Mouse (Mus musculus): ENCODE results near the gene Lmx1a.
A peak's percentile ranks its signal among the peaks of the same experiment; 100 is the strongest.

Gene Lmx1a

DNA sequence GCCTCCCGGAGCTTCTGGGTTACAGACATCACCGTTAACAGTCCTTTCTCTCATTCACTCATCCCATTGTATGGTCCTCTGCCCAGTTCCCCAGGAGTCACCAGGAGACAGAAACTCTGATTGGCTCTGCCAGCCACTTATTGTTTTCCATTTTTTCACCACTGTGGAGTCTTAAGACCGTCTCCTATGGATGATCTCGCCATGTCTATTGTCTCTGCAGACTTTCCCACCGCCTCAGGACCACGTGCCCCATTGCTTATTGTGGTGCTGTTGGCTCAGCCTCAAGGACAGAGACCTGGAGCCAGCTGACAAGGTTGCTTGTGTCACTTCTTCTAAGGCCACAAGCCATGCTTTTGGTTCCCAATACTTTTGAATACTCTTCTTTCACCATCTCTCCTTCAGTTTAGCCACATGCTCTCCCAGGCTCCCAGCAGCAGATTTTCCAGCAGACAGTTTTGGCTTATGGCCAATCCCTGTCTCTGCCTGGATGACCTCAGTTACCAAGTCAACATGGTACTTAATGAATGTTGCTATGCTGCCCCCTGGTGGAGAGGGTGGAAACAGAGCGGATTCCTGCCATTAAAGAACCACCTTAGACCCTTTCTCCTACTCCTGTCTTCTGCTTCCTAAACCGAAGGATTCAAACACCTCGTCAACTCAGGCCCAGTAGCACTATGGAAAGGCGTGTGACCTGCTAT lies 92.9 kb downstream of the Lmx1a start:
- no peak for ATAC-seq (ENCODE audit: low TSS enrichment)

DNA sequence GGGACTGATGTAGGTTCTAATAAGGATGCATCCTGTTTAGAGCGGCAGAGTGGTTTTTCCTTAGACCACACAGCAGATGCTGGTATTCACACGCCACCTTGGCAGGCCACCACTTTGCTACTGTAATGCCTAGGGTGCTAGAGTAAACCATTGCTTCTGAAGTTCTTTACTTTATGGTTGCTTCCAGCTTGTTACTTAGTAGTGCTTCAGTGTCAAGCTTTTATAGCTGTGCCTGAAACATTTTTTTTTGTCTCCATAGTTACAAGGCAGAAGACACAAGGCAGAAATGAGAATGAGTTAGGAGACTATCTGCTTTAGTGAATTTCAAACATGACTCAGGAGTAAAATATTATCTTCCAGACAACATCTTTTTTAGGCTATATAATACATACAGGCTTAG lies 95.0 kb downstream of the Lmx1a start:
- peak; percentile 64 for ATAC-seq (ENCODE audit: low TSS enrichment)

DNA sequence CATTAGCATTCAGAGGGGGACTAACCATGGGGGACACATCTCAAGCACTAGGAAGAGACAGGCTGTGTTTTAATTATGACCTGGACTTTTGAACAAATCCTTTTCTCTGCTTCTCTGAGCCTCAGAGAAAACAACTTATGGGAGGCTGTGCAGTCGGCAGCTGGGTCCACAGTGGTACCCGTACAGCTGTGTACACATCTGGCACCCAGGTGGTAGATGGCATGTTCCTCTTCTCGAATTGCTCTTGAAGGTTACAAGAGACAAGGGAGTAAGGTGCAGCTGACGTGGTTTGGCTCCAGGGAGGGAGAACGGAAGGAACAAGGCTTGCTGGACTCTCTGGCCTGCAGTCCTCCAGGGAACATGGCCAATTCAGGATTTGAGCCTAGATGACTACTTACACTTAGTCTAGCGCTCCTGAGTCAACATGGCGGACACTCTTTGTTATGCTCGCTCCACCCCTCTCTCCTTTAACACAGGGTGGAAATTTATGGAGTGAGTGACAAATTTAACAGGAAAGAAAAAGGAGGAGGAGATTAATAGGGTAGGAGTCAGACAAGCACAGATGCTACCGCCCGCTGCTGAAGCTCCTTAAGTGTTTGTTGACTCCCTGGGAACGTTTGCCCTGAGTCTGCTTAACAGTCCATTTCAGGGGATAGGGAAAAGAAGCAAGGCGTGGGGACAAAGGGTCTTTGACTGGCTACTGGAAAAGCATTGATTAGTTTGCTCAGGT lies 99.8 kb downstream of the Lmx1a start:
- no peak for ATAC-seq (ENCODE audit: low TSS enrichment)

DNA sequence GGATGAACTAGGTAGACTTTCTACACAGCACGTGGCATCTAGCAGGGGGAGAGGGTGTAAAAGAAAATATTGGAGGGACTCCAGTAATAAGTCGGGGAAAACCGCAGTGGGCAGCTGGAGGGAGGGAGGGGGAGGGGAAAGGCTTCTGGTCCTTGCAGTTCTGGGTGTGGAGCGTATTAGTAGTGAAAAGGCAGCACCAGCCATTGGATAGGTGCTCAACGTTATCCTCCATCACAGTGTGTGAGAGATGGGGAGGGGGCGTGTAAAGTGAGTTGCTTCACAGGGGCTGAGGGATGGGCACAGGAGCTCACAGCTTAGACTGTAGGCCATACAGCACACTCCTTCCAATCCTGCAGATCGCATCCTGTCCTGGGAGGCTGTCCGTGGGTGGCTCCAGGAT lies 100.4 kb downstream of the Lmx1a start:
- ATAC-seq (ENCODE audit: low TSS enrichment) = no peak

DNA sequence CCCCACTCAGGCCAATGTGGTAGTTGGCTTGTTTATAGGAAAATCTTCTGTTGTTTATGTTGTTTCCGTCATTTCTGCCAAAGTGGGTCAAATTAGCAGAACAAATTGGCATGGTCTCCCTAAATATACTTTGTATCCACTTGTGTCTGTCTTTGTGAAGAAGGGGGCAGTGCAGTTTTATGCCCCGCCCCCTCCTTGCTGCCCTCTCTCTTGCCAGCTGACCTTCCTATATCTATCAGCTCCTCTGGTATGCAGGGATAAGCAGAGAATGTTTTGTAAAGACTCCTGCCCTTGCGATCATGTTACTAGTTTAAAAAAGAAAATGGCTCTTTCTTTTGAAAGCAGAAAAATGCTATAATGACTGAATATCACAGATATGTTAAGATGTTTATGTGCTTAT lies 101.7 kb downstream of the Lmx1a start:
- ATAC-seq (ENCODE audit: low TSS enrichment) = no peak

DNA sequence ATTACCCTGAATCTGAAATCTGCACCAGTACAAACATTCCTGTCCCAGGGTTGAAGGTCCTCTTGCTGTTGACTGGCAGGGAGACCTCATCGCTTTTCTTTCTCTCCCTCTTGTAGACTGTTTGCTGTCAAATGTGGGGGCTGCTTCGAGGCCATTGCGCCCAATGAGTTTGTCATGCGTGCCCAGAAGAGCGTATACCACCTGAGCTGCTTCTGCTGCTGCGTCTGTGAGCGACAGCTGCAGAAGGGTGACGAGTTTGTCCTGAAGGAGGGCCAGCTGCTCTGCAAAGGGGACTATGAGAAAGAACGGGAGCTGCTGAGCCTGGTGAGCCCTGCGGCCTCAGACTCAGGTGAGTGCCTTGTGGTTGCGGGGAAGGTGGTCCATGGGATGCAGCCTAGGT lies 102.2 kb downstream of the Lmx1a start:
- no peak for ATAC-seq (ENCODE audit: low TSS enrichment)

DNA sequence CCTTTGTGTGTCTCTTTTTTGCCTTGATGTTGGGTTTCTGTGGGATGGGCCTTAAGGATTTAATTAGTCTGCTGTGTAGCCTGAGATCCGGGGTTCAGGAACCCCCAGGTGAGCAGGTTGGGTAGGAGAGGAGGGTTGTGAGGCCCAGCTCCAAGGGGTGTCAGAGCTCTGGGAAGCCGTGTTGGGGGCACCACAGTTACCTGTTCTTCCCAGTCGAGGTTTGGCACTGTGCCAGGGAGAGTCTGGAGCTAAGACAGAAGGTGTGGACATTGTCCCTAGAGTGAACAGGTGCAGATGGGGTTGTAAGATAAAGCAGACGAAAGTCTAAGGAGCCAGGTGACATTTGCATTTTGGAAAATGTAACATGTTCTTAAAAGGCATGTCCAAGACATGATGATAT lies 112.9 kb downstream of the Lmx1a start:
- ATAC-seq (ENCODE audit: low TSS enrichment) = no peak

DNA sequence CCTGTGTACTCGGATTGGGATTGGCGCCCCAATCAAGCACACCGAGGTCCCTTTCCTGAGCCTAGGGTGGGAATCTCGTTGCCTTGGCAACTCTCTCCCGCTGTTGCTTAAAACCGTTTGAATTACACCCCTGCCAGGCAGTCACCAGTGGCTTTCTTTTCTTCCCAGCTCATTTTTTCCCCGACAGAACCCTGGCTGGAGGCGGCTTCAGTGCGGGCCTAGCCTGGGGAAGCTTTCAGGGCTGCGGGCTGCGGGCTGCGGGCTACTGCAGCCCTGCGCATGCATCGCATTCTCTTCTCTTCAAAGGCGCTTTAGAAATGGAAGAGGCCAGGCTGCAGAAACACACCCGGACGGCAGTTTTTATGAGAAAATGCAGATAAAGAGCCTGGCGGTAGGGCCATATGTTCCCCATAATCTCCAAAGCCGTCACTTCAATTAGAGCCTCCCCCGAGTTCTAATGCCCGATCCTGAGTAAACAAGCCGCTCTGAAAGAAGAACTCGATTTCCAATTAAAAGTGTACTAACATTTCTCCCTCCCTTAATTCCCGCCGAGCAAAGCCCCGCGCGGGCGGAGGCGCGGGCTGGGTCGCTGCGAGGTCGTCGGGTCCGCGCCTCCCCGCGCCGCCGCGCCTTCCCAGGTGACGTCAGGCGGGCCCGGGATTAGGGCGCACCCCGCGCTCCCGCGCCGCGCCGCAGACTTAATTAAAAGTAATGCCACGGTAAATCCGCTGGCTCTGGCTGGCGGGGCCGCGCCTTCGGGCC lies 113.7 kb downstream of the Lmx1a start:
- peak; percentile 77 for ATAC-seq (ENCODE audit: low TSS enrichment)

DNA sequence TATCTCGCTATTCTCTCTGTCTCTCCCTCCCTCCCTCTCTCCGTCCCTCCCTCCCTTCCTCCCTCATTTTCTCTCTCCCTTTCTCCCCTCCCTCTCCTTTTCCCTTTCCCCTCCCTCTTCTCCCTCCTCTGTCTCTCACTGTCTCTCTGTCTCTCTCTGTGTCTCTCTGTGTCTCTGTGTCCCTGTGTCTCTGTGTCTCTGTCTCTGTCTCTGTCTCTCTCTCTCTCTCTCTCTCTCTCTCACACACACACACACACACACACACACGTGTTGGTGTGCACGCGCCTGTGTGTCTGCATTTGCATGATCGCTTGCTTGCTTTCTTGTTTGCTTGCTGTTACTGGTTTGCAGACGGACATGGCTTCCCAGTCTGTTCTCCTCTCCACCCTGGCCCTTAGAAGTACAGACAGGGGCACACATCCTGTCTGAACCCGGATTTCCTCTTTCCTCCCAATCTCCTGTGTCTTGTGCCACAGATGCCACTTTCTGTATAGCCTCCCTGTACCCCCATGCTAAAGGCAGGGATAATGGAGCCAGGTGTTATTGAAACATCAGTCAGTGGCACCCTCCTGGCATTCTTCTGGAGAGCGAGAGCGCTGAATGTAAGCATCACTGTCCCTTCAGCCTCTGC lies 114.4 kb downstream of the Lmx1a start:
- no peak for ATAC-seq (ENCODE audit: low TSS enrichment)

DNA sequence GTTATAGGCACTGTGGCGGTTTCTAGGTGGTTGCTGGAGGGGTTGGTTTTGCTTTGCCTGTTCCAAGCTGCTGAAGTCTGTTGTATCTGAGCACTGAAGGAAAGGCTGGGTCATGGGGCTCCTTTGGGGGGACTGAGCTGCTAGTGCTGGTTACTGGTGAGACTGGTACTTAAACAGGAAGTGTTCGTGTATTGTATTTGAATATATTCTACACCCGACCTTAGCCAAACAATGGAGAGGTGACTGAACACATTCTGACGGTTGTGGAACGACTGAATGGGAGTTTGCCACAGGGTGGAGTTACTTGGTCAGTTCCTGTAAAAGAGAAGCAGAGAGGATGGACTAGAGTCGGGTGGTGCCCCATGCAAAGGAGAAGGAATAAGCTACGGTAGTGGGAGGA lies 115.8 kb downstream of the Lmx1a start:
- no peak for ATAC-seq (ENCODE audit: low TSS enrichment)

DNA sequence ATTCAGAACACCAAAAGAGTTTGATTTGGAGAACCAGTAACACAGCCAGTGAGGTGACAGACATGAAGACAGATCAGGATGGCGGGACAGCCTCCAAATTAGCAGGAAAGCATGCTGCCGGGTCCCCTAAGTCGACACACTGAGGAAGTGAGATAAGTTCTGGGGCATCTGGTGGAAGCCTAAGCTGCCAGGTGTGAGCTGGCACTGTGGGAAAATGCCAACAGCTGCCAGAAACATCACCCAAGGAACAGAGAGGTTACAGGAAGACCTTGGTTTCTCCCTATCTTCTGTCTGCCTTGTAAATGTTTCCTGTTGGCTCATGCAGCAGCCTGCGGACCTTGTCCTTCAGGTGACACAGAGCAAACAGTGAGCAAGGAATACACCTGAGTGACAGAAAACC lies 122.1 kb downstream of the Lmx1a start:
- no peak for ATAC-seq (ENCODE audit: low TSS enrichment)

DNA sequence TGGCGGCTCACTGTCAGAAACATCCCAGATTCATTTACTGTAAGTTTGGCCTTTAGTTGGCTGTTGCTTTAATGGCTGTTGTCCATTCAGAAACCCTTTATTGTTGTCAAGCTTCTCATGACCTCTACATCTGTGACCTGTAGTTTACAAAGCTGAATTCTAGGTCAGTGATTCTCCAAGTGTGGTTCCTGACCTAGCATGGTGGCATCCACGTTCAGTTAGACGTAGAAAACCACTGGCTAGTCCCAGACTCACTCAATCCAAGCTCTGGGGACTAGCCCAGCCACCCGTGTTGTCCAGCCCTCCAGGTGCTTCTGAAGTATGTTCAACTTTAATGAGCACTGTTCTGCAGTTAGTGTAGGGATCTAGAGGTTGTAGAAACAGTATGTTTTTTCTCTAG lies 126.1 kb downstream of the Lmx1a start:
- no peak for ATAC-seq (ENCODE audit: low TSS enrichment)

DNA sequence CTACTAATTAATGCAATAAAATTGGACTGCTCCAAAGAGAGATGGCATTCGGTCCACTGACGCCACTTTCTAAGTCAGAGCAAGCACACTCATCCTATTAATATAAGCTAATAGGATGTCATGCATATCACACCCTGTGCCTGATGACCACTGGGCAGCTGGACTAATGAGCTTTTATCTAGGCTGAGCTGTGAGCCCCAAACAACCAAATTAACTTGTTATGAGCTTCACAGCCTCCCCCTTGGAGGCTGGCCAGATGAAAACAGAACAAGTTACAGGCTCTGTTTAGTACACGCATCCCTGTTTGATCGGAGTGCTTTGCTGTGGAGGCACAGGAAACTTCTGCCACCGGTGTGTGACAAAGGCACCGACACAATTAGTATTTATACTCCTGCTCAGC lies 128.0 kb downstream of the Lmx1a start:
- no peak for ATAC-seq (ENCODE audit: low TSS enrichment)

DNA sequence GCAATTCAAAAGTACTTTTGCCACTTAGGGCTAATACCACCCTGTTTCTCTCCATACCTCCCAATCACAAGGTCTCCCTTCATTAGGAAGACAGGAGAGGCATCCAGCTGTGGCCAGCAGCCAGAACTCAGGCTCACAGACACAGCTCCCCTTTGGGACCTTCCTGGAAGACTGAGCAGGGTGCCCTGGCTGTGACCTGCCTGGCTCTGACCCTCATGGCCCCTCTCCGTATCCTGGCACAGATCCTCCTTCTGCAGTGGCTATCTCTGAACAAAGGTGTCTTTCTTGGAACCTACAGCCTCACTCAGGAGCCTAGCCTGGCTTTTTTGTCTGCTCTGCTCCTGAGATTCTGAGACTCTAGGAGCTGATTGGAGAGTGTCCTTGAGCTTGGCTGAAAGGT lies 128.6 kb downstream of the Lmx1a start:
- no peak for ATAC-seq (ENCODE audit: low TSS enrichment)

DNA sequence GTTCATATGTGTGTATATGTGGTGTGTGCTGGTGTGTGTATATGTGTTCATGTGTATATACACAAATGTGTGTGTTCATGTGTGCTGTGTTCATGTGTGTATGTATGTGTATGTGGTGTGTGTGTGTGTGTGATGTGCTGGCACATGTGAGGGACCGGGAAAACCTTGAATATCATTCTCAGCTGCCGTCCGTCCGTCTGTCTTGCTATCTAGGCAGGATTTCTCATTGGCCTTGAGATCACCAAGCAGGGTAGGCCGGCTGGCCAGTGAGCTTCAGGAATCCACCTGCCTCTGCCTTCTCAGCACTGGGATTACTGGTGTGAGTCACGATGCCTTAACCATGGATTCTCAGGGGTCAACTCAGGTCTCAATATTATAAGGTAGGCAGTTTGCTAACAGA lies 131.0 kb downstream of the Lmx1a start:
- no peak for ATAC-seq (ENCODE audit: low TSS enrichment)

DNA sequence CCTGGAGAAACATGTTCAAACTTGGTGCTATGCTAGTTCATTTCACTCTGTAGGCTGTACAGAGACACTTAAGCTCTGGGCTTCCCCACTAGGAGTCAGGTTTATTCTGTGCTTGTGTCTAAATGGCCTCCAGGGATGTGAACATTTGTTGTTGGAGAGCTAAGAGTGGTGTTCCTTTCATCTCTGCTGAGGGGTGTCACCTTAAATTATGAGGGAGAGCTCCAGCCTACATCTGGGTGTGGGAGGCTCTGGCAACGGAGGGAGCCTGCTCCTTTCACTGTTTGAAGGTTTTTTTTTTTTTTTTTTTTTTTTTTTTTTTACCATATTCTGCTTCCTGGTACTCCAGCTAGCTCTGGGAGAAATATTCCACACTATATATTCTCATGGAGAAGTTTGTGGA lies 132.1 kb downstream of the Lmx1a start:
- peak; percentile 57; the same call in 1 of the 2 replicates for ATAC-seq (ENCODE audit: low TSS enrichment)

DNA sequence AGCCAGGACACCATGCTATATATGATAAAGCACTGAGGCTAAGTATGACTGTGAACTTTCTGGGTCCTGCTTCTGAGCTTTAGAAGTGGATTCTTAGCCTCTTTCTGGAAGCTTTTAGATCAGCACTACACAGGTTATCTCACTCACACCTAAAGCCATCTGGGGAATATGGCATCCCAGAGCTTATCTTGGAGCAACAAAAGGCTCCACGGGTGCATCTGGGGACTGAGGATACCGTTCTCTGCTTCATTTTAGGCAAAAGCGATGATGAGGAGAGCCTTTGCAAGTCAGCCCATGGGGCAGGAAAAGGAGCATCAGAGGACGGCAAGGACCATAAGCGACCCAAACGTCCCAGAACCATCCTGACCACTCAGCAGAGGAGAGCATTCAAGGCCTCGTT lies 141.3 kb downstream of the Lmx1a start:
- ATAC-seq (ENCODE audit: low TSS enrichment) = no peak

DNA sequence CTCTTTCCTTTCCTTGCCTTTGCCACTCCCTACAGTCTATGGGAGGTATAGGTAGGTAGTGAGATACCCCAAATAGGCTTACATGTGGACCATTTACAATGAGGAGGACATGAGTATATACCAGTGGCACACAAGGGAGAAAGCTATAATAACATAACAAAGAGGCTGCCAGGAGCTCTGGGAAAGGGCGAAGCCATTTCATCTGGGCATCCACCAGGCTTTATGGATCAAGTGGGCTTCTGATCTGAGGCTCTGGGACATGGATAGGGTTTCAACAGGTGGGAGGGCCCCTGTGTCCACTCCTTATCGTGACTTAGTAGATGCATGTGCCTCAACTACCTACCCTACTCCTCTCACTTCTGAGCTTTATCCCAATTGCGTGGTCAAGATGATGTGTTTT lies 142.6 kb downstream of the Lmx1a start:
- ATAC-seq (ENCODE audit: low TSS enrichment) = no peak

DNA sequence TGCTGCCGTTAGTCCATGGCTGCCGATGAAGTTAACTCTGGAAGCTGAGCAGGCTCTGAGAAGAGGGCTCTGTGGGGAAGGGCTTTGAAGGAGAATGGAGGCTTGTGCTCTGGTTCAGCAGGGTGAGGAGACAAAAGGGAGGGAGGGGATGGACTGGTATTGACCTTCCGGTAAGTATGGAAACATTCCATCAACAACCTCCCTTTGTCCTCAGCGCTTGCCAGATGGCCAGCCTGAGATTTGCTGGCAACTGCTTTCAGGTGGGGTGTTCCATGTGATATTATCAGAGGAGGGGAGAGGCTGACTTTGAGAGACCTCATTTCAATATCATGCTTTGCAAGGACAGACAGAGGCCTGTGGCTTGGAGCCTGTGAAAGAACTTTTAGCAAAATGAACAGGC lies 165.8 kb downstream of the Lmx1a start:
- no peak for ATAC-seq (ENCODE audit: low TSS enrichment)

DNA sequence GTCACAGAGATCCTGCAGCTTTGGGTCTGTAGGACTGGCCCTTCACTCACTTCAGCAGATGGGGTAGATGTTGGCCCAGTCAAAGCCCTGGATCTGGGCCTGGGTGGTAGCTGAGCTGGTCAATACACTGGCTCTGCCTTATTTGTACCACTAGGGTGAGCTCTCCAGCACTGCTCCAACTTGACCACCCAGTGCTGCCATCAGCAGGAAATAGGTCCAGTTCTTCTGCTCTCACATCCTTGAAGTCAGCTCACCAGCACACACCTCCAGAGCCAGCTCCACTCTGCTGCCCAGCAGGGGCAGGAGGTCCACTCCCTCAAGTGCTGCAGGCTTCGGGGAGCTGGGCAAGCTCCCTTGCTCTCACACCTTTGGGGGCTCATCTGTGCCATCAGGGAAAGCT lies 183.0 kb downstream of the Lmx1a start:
- ATAC-seq (ENCODE audit: low TSS enrichment) = no peak

DNA sequence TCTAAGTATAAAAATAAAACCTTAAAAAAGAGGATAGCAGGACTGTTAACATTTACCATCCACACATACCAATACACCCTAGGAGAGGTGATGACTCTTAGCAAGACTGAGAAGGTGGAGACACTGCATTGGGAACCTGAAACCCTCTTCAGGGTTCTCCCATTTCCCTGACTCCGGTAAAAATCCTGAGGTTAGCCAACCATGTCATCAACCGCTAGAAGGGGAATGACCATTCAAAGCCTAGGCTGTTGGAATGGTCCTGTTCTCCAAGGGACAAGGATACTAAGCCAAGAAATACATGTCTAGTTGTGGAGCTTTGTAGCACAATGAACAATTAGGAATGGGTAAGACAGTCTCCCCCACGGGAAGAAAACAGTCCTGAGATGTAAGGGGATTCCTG lies 185.1 kb downstream of the Lmx1a start:
- no peak for ATAC-seq (ENCODE audit: low TSS enrichment)

DNA sequence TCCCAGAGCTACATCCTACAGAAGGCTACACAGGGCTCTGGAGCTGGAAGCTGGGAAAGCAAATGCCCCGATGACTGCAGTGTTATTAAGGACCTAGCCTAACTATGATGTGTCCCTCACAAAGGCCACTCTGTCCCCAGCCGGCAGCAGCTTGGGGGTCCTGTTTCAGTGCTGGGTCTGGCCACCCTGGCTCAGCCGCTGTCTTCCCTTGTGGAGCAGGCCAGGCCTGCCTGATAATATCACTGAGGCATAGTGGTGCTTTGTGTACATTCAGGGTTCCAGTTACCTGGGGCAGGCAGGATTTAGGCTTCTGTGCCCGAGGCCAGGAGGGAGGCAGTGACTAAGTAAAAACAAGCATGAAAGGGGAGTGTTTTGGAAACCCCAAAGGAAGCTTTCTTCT lies 188.9 kb downstream of the Lmx1a start:
- no peak for ATAC-seq (ENCODE audit: low TSS enrichment)

DNA sequence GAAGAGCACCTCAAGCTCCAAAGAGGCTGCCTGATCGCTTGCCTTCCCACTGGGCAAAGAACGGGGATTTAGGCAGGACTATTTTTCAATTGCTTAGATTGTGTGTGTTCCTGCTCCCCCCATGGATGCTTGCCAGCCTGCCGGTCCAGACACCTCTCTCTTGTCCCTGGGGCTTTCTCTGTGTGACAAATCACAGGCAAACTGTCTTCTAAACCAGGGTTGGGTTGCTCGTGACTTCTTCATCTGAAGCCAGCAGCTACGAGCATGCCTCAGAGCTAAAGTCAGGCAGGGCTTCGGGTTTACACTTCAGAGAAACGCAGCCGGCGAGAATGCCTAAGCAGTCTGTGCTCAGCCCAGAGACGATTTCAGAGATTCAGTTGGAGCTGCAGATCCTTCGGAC lies 189.3 kb downstream of the Lmx1a start:
- no peak for ATAC-seq (ENCODE audit: low TSS enrichment)
